10 mouse cellular contexts compared by ENCODE assay signal in the genomic region with DNA sequence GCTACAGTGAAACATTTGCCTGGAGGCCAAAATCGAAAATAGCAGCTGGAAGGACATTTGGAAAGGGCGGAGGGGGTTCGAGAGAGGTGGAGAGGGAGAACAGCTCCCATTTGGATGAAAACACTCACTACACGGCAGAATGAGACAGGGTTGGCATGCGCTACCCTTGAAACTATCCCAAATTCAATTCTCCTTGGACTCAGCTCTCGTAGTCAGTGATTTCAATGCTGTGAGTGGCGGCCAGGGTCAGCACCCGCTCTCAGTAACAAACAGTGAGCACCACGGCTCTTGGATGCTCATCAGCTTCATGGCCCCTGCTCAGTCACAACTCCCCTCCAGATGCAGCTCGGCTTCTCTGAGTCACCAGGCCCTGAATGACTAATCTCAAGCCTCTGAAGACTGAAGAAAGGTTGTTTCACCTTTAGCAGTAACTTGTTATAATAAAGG. TPM values are rescaled to one million over a fixed set of nuclear protein-coding genes. Genes with fewer than 3 reads are reported as not detected.
DNase-seq lines count a peak whose midpoint lies in the region; ATAC-seq and TF ChIP-seq lines count a peak whose summit lies in the region.
"Had no signal": no experiment of that assay in that cellular context is flagged by ENCODE, and none has a peak within 500 bp of the region (broad histone marks: within the 10 kb centered on the region; RNA-seq: fewer than 3 reads in every experiment).

No protein-coding gene starts in this region.

- ATAC-seq in limb, embryonic 15.5 days (ENCODE audit: insufficient number of reproducible peaks, low FRiP score, low TSS enrichment, low read depth), result no peak
- ATAC-seq in intestine, embryonic 15.5 days, result no peak
- ATAC-seq: intestine, embryonic 16.5 days had no signal

- 0 out of 2 replicates have a peak overlapping the region, but pooled peaks have one; percentile 22 for H3K27ac ChIP-seq in limb, embryonic 15.5 days
- H3K27ac ChIP-seq in limb, embryonic 10.5 days, result no peak overlapping the region
- H3K27ac ChIP-seq in gastrocnemius, adult 2 months, result no peak overlapping the region
- H3K27ac ChIP-seq in intestine, embryonic 15.5 days, result no peak overlapping the region
- H3K27ac ChIP-seq: limb, embryonic 13.5 days had no signal

- peaks cover 12% of the 10 kb centered on the region for H3K4me1 ChIP-seq in limb, embryonic 15.5 days
- peaks cover 4% of the 10 kb centered on the region for H3K4me1 ChIP-seq in limb, embryonic 10.5 days
- H3K4me1 ChIP-seq in intestine, embryonic 15.5 days (replicated peaks), result peaks cover 4% of the 10 kb centered on the region

- no peaks in the 10 kb centered on the region for H3K27me3 ChIP-seq in limb, embryonic 15.5 days
- no peaks in the 10 kb centered on the region for H3K27me3 ChIP-seq in limb, embryonic 10.5 days (ENCODE audit: low read depth, poor library complexity, severe bottlenecking)
- H3K27me3 ChIP-seq in intestine, embryonic 15.5 days (replicated peaks), result no peaks in the 10 kb centered on the region
- H3K27me3 ChIP-seq: limb, embryonic 13.5 days had no signal

- no peak overlapping the region for H3K4me2 ChIP-seq in limb, embryonic 15.5 days
- H3K4me2 ChIP-seq in intestine, embryonic 15.5 days (replicated peaks), result no peak overlapping the region
- H3K4me2 ChIP-seq: limb, embryonic 13.5 days had no signal

- TF ChIP-seq CTCF in gastrocnemius, adult 2 months (IDR thresholded peaks at IDR 0.05), result no peak

- no peaks in the 10 kb centered on the region for H3K9me3 ChIP-seq in limb, embryonic 15.5 days
- H3K9me3 ChIP-seq in limb, embryonic 10.5 days (replicated peaks), result no peaks in the 10 kb centered on the region
- no peaks in the 10 kb centered on the region for H3K9me3 ChIP-seq in intestine, embryonic 15.5 days
- H3K9me3 ChIP-seq: limb, embryonic 13.5 days had no signal

- no peak overlapping the region for H3K9ac ChIP-seq in limb, embryonic 15.5 days
- H3K9ac ChIP-seq in intestine, embryonic 15.5 days, result no peak overlapping the region
- H3K9ac ChIP-seq: limb, embryonic 13.5 days had no signal

- intact Hi-C loops in gastrocnemius, adult 2 months (cut with DNase I), result no loop called here
- intact Hi-C loops in heart, postnatal 36 days (cut with DNase I), result no loop called here

- 53% methylated on average over 10 of the region's 10 CpGs for WGBS in limb, embryonic 15.5 days
- 85% methylated on average over 10 of the region's 10 CpGs for WGBS in limb, embryonic 10.5 days
- 79% methylated on average over 10 of the region's 10 CpGs for WGBS in intestine, embryonic 15.5 days

- no peaks in the 10 kb centered on the region for H3K36me3 ChIP-seq in limb, embryonic 15.5 days
- no peaks in the 10 kb centered on the region for H3K36me3 ChIP-seq in limb, embryonic 10.5 days
- no peaks in the 10 kb centered on the region for H3K36me3 ChIP-seq in intestine, embryonic 15.5 days
- H3K36me3 ChIP-seq: limb, embryonic 13.5 days had no signal

- DNase-seq in limb, embryonic 10.5 days (ENCODE audit: low spot score), result no peak
- peak; percentile 68 for DNase-seq in adrenal gland, postnatal 14 days
- peak; percentile 60 for DNase-seq in gastrocnemius, adult 2 months
- peak; percentile 47 to 56 for DNase-seq in heart, postnatal 36 days
- DNase-seq in spleen, postnatal 36 days (ENCODE audit: low spot score in 2 of 2), result no peak
- DNase-seq: cerebellum, postnatal 25 days had no signal

- no peak overlapping the region for H3K4me3 ChIP-seq in limb, embryonic 15.5 days
- no peak overlapping the region for H3K4me3 ChIP-seq in limb, embryonic 10.5 days
- no peak overlapping the region for H3K4me3 ChIP-seq in gastrocnemius, adult 2 months
- H3K4me3 ChIP-seq in intestine, embryonic 15.5 days (replicated peaks), result no peak overlapping the region
- H3K4me3 ChIP-seq: limb, embryonic 13.5 days had no signal

RNA-seq across cellular contexts. Expression of a gene that starts 59.1 kb away (rescaled TPM):
- 9.2 and 9.5 TPM in 2 replicates for polyA plus RNA-seq in limb, embryonic 15.5 days (2015; fragmentation: Nextera tagmentation; extraction: Ambion mirVana)
- 3.9 and 4.3 TPM in 2 replicates for polyA plus RNA-seq in limb, embryonic 10.5 days (2016; fragmentation: Nextera tagmentation; extraction: Ambion mirVana)
- 16.0 and 18.1 TPM in 2 replicates for total RNA-seq in adrenal gland, postnatal 14 days (2021)
- total RNA-seq in gastrocnemius, adult 2 months (2021), result 10 to 100 TPM in 1 of 2 experiments, 1 to 10 TPM in 1; 9.7 to 10.5 TPM
- 10 to 100 TPM; 10.6 to 13.3 TPM for total RNA-seq in heart, postnatal 36 days (2021)
- polyA plus RNA-seq in intestine, embryonic 15.5 days (2015; fragmentation: Nextera tagmentation; extraction: Ambion mirVana), result 8.2 TPM in 2 replicates

Comparison
In these comparisons a context has a peak if more than half of its experiments do, and no peak if none do; other contexts are left out.
1. DNase-seq: peak in adrenal gland, postnatal 14 days (single experiment), gastrocnemius, adult 2 months (single experiment) and heart, postnatal 36 days (2 of 2); none in limb, embryonic 10.5 days (single experiment) and spleen, postnatal 36 days (0 of 2).